Mouse (Mus musculus): ENCODE results near the gene 4930556J24Rik. TPM values are rescaled to one million over a fixed set of nuclear protein-coding genes. Genes with fewer than 3 reads are reported as not detected.

4930556J24Rik gene
- total and polyA plus RNA-seq, 2 experiments from 2014 or later: 0.16 to 0.26 TPM

DNA sequence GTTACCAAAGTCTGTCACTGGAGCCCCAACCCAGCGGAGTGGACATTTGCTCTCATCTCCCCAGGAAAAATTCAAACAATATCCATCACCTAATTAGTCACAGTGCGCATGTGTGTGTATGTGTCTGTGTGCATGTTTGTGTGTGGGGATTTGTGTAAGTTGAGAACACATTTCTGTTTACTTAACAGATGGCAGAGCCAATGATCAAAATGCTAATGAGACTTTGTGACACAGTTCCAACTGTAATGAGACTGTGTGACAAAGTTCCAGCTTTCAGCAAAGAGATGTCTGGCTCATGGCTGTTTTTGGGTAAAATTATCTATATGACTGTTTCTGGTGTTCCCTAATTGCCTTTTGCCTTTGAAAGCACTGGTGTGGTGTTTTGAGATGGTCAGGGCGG is 40.3 kb downstream of the 4930556J24Rik start:
- ATAC-seq (ENCODE audit: low FRiP score): no peak
- no peak overlapping the region for H3K27ac ChIP-seq (ENCODE audit: low read depth, low read length)

DNA sequence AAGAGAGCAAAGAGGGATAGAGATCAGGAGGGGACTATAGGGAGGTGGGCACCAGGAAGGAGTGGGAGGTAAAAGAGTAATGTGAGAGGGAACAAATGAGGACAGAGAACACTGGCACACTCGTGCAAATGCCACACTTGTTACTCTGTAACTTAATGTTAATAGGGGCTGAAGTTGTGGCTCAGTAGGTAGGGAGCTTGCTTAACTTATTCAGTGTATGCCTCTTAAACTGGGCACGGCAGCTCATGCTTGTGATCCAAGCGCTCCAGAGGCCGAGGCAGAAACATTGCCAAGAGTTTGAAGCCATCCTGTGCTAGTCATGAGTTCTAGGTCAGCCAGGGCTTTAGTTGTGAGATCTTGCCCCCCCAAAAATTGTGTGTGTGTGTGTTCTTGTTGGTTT is 41.4 kb downstream of the 4930556J24Rik start:
- no peaks in the 10 kb centered on the region for H3K9me3 ChIP-seq (ENCODE audit: low read length)
- no peak for DNase-seq (ENCODE audit: low spot score)
- TF ChIP-seq CTCF (IDR thresholded peaks at IDR 0.05): no peak
- H3K27ac ChIP-seq (ENCODE audit: low read depth, low read length): no peak overlapping the region
- 77% methylated on average over 4 of the region's 4 CpGs for WGBS
- no peak overlapping the region for H3K4me2 ChIP-seq (ENCODE audit: low read depth, low read length, poor library complexity, severe bottlenecking)
- H3K4me3 ChIP-seq (ENCODE audit: low read depth, low read length): no peak overlapping the region
- no peak overlapping the region for H3K9ac ChIP-seq (replicated peaks; ENCODE audit: low read length, poor library complexity, severe bottlenecking)
- no peak for ATAC-seq (ENCODE audit: low FRiP score)
- no peaks in the 10 kb centered on the region for H3K36me3 ChIP-seq (ENCODE audit: insufficient read depth, low read length)
- H3K4me1 ChIP-seq (ENCODE audit: insufficient read depth, low read length): no peaks in the 10 kb centered on the region
- H3K27me3 ChIP-seq (ENCODE audit: insufficient read depth, low read length): no peaks in the 10 kb centered on the region

More for the DNA sequence above, 40.3 kb downstream of the 4930556J24Rik start:
- Histone ChIP-seq H3K9me3 (ENCODE audit: low read length) (no peaks in the 10 kb centered on the region), H3K4me1 (ENCODE audit: insufficient read depth, low read length) (no peaks in the 10 kb centered on the region), H3K36me3 (ENCODE audit: insufficient read depth, low read length) (no peaks in the 10 kb centered on the region), H3K9ac (replicated peaks; ENCODE audit: low read length, poor library complexity, severe bottlenecking) (no peak overlapping the region), H3K27me3 (ENCODE audit: insufficient read depth, low read length) (no peaks in the 10 kb centered on the region), H3K4me3 (ENCODE audit: low read depth, low read length) (no peak overlapping the region), H3K4me2 (ENCODE audit: low read depth, low read length, poor library complexity, severe bottlenecking) (no peak overlapping the region)
- 89% methylated on average over 3 of the region's 3 CpGs for WGBS
- no peak for TF ChIP-seq CTCF (IDR thresholded peaks at IDR 0.05)
- DNase-seq (ENCODE audit: low spot score): peak; percentile 8

DNA sequence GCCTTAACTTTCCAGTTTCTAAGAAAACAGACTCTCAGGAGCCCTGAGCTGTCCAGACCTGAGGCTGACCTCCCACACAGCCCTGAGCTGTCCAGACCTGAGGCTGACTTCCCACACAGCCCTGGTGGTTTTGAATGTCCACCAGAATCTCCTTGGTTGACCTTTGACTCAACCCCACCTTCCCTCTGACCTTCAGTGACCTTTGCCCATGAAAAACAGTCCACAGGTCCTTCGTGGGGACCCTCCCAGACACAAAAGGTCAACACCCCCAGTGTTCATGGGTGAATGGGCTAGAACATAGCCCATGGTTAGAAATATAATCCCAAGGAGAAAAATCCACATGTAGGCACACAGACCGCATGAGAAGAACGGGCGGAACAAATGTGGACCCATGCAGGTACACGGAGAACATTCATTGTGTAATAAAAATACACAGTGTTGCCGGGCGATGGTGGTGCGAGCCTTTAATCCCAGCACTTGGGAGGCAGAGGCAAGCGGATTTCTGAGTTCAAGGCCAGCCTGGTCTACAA is 42.8 kb downstream of the 4930556J24Rik start:
- ATAC-seq (ENCODE audit: low FRiP score): no peak
- H3K4me2 ChIP-seq (ENCODE audit: low read depth, low read length, poor library complexity, severe bottlenecking): no peak overlapping the region
- no peaks in the 10 kb centered on the region for H3K4me1 ChIP-seq (ENCODE audit: insufficient read depth, low read length)
- 85% methylated on average over 9 of the region's 9 CpGs for WGBS
- no peak for TF ChIP-seq CTCF (IDR thresholded peaks at IDR 0.05)
- H3K9me3 ChIP-seq (ENCODE audit: low read length): no peaks in the 10 kb centered on the region
- no peaks in the 10 kb centered on the region for H3K36me3 ChIP-seq (ENCODE audit: insufficient read depth, low read length)
- no peaks in the 10 kb centered on the region for H3K27me3 ChIP-seq (ENCODE audit: insufficient read depth, low read length)
- H3K27ac ChIP-seq (ENCODE audit: low read depth, low read length): no peak overlapping the region
- DNase-seq (ENCODE audit: low spot score): no peak
- no peak overlapping the region for H3K9ac ChIP-seq (replicated peaks; ENCODE audit: low read length, poor library complexity, severe bottlenecking)
- no peak overlapping the region for H3K4me3 ChIP-seq (ENCODE audit: low read depth, low read length)

DNA sequence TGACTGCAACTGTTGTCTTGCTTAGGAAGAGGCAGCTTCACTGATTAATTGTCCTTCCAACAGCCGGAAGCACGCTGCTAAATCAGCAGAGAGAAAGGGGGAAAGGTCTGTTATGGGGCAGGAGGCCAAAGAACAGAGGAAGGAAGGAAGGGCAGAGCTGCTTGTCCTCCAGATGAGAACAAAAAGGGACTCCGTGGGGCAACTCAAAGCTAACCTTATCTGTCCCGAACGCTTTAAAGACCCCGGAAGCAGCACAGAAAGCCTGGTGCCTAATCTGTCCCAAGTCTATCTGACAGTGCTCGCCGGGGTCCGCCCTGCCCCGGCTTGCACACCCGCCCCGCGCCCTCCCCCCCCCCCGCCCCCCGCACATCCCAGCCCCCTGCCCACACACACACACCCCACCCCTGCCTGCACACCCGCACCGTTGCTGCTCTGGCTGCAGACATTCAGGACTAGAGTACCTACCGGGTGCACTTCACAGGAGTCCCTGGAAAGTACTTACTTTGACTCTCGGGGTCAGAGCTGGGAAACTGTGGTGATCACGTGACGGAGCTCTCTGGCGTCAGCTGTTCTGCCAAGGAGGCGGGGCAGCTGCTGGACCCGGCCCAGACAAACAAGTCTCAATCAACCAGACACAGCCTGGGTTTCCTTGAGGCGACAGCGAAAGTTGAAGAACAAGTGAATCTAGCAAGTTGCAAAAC is 44.9 kb downstream of the 4930556J24Rik start, which contains the start of gene Tcn2:
Gene Tcn2 (minus strand): TSS at position 649 of the 701 bp plus-strand sequence.
- DNase-seq (ENCODE audit: low spot score) (peak; percentile 73), ATAC-seq (ENCODE audit: low FRiP score) (peak; percentile 31; the same call in 1 of the 2 replicates)
- Histone ChIP-seq H3K27ac (ENCODE audit: low read depth, low read length) (no peak within 1 kb of the TSS), H3K4me3 (ENCODE audit: low read depth, low read length) (peak within 1 kb of the TSS; percentile 38), H3K4me2 (ENCODE audit: low read depth, low read length, poor library complexity, severe bottlenecking) (peak within 1 kb of the TSS; percentile 79), H3K9ac (replicated peaks; ENCODE audit: low read length, poor library complexity, severe bottlenecking) (peak within 1 kb of the TSS; percentile 46), H3K27me3 (ENCODE audit: insufficient read depth, low read length) (no peaks in the 10 kb centered on the region), H3K36me3 (ENCODE audit: insufficient read depth, low read length) (no peaks in the 10 kb centered on the region), H3K9me3 (ENCODE audit: low read length) (no peaks in the 10 kb centered on the region), H3K4me1 (ENCODE audit: insufficient read depth, low read length) (no peaks in the 10 kb centered on the region)
- no peak for TF ChIP-seq CTCF (IDR thresholded peaks at IDR 0.05)
- WGBS: 0% methylated on average over 21 of the region's 26 CpGs

DNA sequence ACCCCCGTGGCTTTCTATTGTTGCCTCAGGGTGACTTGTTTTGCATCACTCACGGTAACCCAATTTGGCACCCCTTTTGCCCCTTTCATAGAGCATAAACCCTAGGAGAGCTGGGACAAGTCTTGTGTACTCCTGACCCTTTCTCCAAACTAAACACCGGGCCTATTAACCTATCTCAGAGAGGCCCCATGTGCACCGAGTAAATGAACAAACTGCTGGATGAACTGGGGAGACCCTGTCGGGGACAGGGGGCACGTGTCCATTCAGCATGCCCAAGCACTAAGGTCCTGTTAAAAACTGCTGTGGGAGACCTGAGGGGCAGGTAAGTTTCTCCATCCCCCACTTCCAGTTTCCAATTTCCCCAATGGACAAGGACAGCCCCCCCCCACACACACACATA is 45.6 kb downstream of the 4930556J24Rik start:
- Histone ChIP-seq H3K4me2 (ENCODE audit: low read depth, low read length, poor library complexity, severe bottlenecking) (peak overlapping the region; percentile 79), H3K4me1 (ENCODE audit: insufficient read depth, low read length) (no peaks in the 10 kb centered on the region), H3K27ac (ENCODE audit: low read depth, low read length) (no peak overlapping the region), H3K9ac (replicated peaks; ENCODE audit: low read length, poor library complexity, severe bottlenecking) (peak overlapping the region; percentile 46; the same call in 1 of the 2 replicates), H3K4me3 (ENCODE audit: low read depth, low read length) (peak overlapping the region; percentile 38), H3K36me3 (ENCODE audit: insufficient read depth, low read length) (no peaks in the 10 kb centered on the region), H3K9me3 (ENCODE audit: low read length) (no peaks in the 10 kb centered on the region), H3K27me3 (ENCODE audit: insufficient read depth, low read length) (no peaks in the 10 kb centered on the region)
- WGBS: 35% methylated on average over 6 of the region's 6 CpGs
- TF ChIP-seq CTCF (IDR thresholded peaks at IDR 0.05): no peak
- no peak for DNase-seq (ENCODE audit: low spot score)
- ATAC-seq (ENCODE audit: low FRiP score): no peak

DNA sequence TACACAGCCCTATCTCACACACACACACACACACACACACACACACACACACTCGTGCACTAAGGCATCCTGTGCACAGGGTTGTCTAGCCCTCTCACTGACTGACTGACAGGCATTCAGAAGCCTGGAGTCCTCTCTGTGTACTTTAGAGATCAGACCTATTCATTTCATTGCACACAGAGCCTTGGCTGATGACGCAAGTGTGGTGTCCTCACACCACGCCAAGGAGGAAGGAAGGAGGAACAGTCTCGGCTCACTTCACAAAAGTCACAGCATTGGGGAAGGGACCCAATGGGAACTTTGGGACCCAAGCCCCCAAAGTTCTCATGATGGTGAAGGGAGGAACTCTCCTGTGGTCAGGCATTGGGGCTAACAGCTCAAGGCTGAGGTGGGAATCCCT is 46.6 kb downstream of the 4930556J24Rik start:
- Histone ChIP-seq H3K9me3 (ENCODE audit: low read length) (no peaks in the 10 kb centered on the region), H3K4me2 (ENCODE audit: low read depth, low read length, poor library complexity, severe bottlenecking) (no peak overlapping the region), H3K4me3 (ENCODE audit: low read depth, low read length) (no peak overlapping the region), H3K9ac (replicated peaks; ENCODE audit: low read length, poor library complexity, severe bottlenecking) (no peak overlapping the region), H3K4me1 (ENCODE audit: insufficient read depth, low read length) (no peaks in the 10 kb centered on the region), H3K27me3 (ENCODE audit: insufficient read depth, low read length) (no peaks in the 10 kb centered on the region), H3K36me3 (ENCODE audit: insufficient read depth, low read length) (no peaks in the 10 kb centered on the region), H3K27ac (ENCODE audit: low read depth, low read length) (no peak overlapping the region)
- DNase-seq (ENCODE audit: low spot score): no peak
- 77% methylated on average over 4 of the region's 4 CpGs for WGBS
- ATAC-seq (ENCODE audit: low FRiP score): no peak
- TF ChIP-seq CTCF (IDR thresholded peaks at IDR 0.05): no peak

Measured in midbrain, postnatal 0 days (tissue).